ENCODE assay signal across 8 mouse cellular contexts in genomic region chr10:3941054-3941757, GRCm38 (mm10). TPM values are rescaled to one million over a fixed set of nuclear protein-coding genes. Genes with fewer than 3 reads are reported as not detected.
DNase-seq lines count a peak whose midpoint lies in the region; ATAC-seq lines count a peak whose summit lies in the region.

No protein-coding gene starts in this region.

- 36% methylated on average over 11 of the region's 11 CpGs for WGBS in forebrain, embryonic 11.5 days
- 37% methylated on average over 11 of the region's 11 CpGs for WGBS in forebrain, embryonic 16.5 days
- WGBS in intestine, embryonic 14.5 days, result 31% methylated on average over 11 of the region's 11 CpGs
- 22% methylated on average over 11 of the region's 11 CpGs for WGBS in lung, embryonic 15.5 days

- H3K9ac ChIP-seq in forebrain, embryonic 11.5 days (ENCODE audit: low read length), result no peak overlapping the region
- H3K9ac ChIP-seq in forebrain, embryonic 16.5 days (replicated peaks; ENCODE audit: low read depth, low read length), result no peak overlapping the region
- no peak overlapping the region for H3K9ac ChIP-seq in intestine, embryonic 14.5 days (ENCODE audit: low read length)
- no peak overlapping the region for H3K9ac ChIP-seq in lung, embryonic 15.5 days

- H3K27me3 ChIP-seq in forebrain, embryonic 11.5 days (ENCODE audit: control insufficient read depth, insufficient read depth, low read length), result no peaks in the 10 kb centered on the region
- no peaks in the 10 kb centered on the region for H3K27me3 ChIP-seq in forebrain, embryonic 16.5 days (replicated peaks; ENCODE audit: control insufficient read depth, insufficient read depth, low read length)
- no peaks in the 10 kb centered on the region for H3K27me3 ChIP-seq in intestine, embryonic 14.5 days (replicated peaks; ENCODE audit: control insufficient read depth, insufficient read depth, low read length)
- no peaks in the 10 kb centered on the region for H3K27me3 ChIP-seq in lung, embryonic 15.5 days

- ATAC-seq in forebrain, embryonic 11.5 days (replicated peaks; ENCODE audit: low FRiP score), result 0 out of 2 replicates have a peak, but pooled peaks have one; percentile 20
- no peak for ATAC-seq in forebrain, embryonic 16.5 days
- ATAC-seq in intestine, embryonic 14.5 days (replicated peaks; ENCODE audit: low FRiP score, low TSS enrichment, low read depth), result peak; percentile 54; the same call in 1 of the 2 replicates
- peak; percentile 85 for ATAC-seq in lung, embryonic 15.5 days (ENCODE audit: borderline replicate concordance, extremely low read depth, low FRiP score, low TSS enrichment)
- no peak for ATAC-seq in CD4-positive, CD25-positive, alpha-beta regulatory T cell, adult 4 months

- H3K27ac ChIP-seq in forebrain, embryonic 11.5 days (ENCODE audit: low read depth, low read length), result 0 out of 2 replicates have a peak overlapping the region, but pooled peaks have one; percentile 18
- no peak overlapping the region for H3K27ac ChIP-seq in forebrain, embryonic 16.5 days (ENCODE audit: low read length)
- peak overlapping the region; percentile 12 for H3K27ac ChIP-seq in intestine, embryonic 14.5 days (ENCODE audit: low read depth)
- peak overlapping the region; percentile 76 for H3K27ac ChIP-seq in lung, embryonic 15.5 days

- peaks cover 3% of the 10 kb centered on the region; the same call in 1 of the 2 replicates for H3K4me1 ChIP-seq in forebrain, embryonic 11.5 days (replicated peaks; ENCODE audit: control insufficient read depth, insufficient read depth, low read length)
- H3K4me1 ChIP-seq in forebrain, embryonic 16.5 days (replicated peaks; ENCODE audit: control insufficient read depth, insufficient read depth, low read length), result no peaks in the 10 kb centered on the region
- H3K4me1 ChIP-seq in intestine, embryonic 14.5 days (replicated peaks; ENCODE audit: control insufficient read depth, insufficient read depth, low read length), result 0 out of 2 replicates have a peak, but pooled peaks cover 8% of the 10 kb centered on the region
- peaks cover 15% of the 10 kb centered on the region for H3K4me1 ChIP-seq in lung, embryonic 15.5 days

- H3K9me3 ChIP-seq in forebrain, embryonic 11.5 days (ENCODE audit: control insufficient read depth, low read length), result no peaks in the 10 kb centered on the region
- no peaks in the 10 kb centered on the region for H3K9me3 ChIP-seq in forebrain, embryonic 16.5 days (ENCODE audit: control insufficient read depth, low read length)
- H3K9me3 ChIP-seq in intestine, embryonic 14.5 days (ENCODE audit: control insufficient read depth, low read length), result no peaks in the 10 kb centered on the region
- H3K9me3 ChIP-seq in lung, embryonic 15.5 days, result no peaks in the 10 kb centered on the region

- H3K4me3 ChIP-seq in forebrain, embryonic 11.5 days (ENCODE audit: low read depth, low read length), result no peak overlapping the region
- H3K4me3 ChIP-seq in forebrain, embryonic 16.5 days (replicated peaks; ENCODE audit: low read length), result no peak overlapping the region
- H3K4me3 ChIP-seq in intestine, embryonic 14.5 days (ENCODE audit: low read depth, low read length), result no peak overlapping the region
- H3K4me3 ChIP-seq in lung, embryonic 15.5 days, result no peak overlapping the region

- H3K36me3 ChIP-seq in forebrain, embryonic 11.5 days (ENCODE audit: control insufficient read depth, insufficient read depth, low read length), result no peaks in the 10 kb centered on the region; the same call in 1 of the 2 replicates
- H3K36me3 ChIP-seq in forebrain, embryonic 16.5 days (ENCODE audit: control insufficient read depth, insufficient read depth), result no peaks in the 10 kb centered on the region
- peaks cover 19% of the 10 kb centered on the region for H3K36me3 ChIP-seq in intestine, embryonic 14.5 days (ENCODE audit: control insufficient read depth, insufficient read depth, low read length)
- peaks cover 4% of the 10 kb centered on the region; the same call in 1 of the 2 replicates for H3K36me3 ChIP-seq in lung, embryonic 15.5 days

- DNase-seq in forebrain, embryonic 11.5 days (ENCODE audit: low spot score), result no peak
- peak; percentile 37 for DNase-seq in embryo, embryonic 11 days
- peak; percentile 57 for DNase-seq in intestine, embryonic 14.5 days (ENCODE audit: low spot score)
- DNase-seq in thymus, postnatal 10 days (ENCODE audit: low spot score in 2 of 2), result no peak
- DNase-seq in spleen, postnatal 4 days (ENCODE audit: low spot score in 2 of 2), result no peak

- no peak overlapping the region for H3K4me2 ChIP-seq in forebrain, embryonic 11.5 days (ENCODE audit: low read depth, low read length, severe bottlenecking)
- H3K4me2 ChIP-seq in forebrain, embryonic 16.5 days (ENCODE audit: low read length), result no peak overlapping the region
- H3K4me2 ChIP-seq in intestine, embryonic 14.5 days (ENCODE audit: low read length), result no peak overlapping the region
- peak overlapping the region; percentile 6; the same call in 1 of the 2 replicates for H3K4me2 ChIP-seq in lung, embryonic 15.5 days

RNA-seq across cellular contexts. Expression of gene Mthfd1l, which starts 31.7 kb away (rescaled TPM):
- polyA plus RNA-seq in forebrain, embryonic 11.5 days (2014; fragmentation: Nextera tagmentation; extraction: Ambion mirVana), result 16.2 and 16.6 TPM in 2 replicates
- polyA plus RNA-seq in forebrain, embryonic 16.5 days (2015; fragmentation: Nextera tagmentation; extraction: Ambion mirVana), result 3.9 and 4.6 TPM in 2 replicates
- polyA plus RNA-seq in intestine, embryonic 14.5 days (2014; fragmentation: Nextera tagmentation; extraction: Ambion mirVana), result 23.9 and 27.5 TPM in 2 replicates
- 15.5 and 16.1 TPM in 2 replicates for polyA plus RNA-seq in lung, embryonic 15.5 days (2015; fragmentation: Nextera tagmentation; extraction: Ambion mirVana)
- polyA plus RNA-seq in CD4-positive, CD25-positive, alpha-beta regulatory T cell, adult 4 months (2017; shearing (Covaris generic)), result 10 to 100 TPM; 13.4 to 21.5 TPM

Comparison
In these comparisons a context has a peak if more than half of its experiments do, and no peak if none do; other contexts are left out.
1. ATAC-seq: peak in forebrain, embryonic 11.5 days (single experiment), intestine, embryonic 14.5 days (single experiment) and lung, embryonic 15.5 days (single experiment); none in forebrain, embryonic 16.5 days (single experiment) and CD4-positive, CD25-positive, alpha-beta regulatory T cell, adult 4 months (single experiment).
2. DNase-seq: peak in embryo, embryonic 11 days (single experiment) and intestine, embryonic 14.5 days (single experiment); none in forebrain, embryonic 11.5 days (single experiment), thymus, postnatal 10 days (0 of 2) and spleen, postnatal 4 days (0 of 2).